Mouse (Mus musculus) thymus, postnatal 0 days (tissue): ENCODE measurements around the gene Cct7. TPM values are rescaled to one million over a fixed set of nuclear protein-coding genes. Genes with fewer than 3 reads are reported as not detected.
"Not testable (repeated sequence)": the region's sequence is repeated elsewhere in the genome, so short reads cannot be mapped to it uniquely, and the experiment has no call there.

Experiments used
- DNase-seq: peaks from one replicate; pipeline ENCODE4 v3.0.0-alpha.2; 2015; ENCODE audit warnings: low spot score
- polyA plus RNA-seq: library from polyadenylated mRNA; unstranded; fragments of >200 nt; fragmentation: Nextera tagmentation; extraction: Ambion mirVana; gene quantifications from 2 replicates; pipeline ENCODE4 v1.2.1, GENCODE M21; 2015

Cct7 gene
- polyA plus RNA-seq, result 415 and 437 TPM in 2 replicates

- DNase-seq, result peak; percentile 99
Measured at GRCm38 (mm10) chr6:85450697-85451663, at the start of gene Cct7. TSS of gene Cct7 (plus strand) at chr6:85451514.

DNA sequence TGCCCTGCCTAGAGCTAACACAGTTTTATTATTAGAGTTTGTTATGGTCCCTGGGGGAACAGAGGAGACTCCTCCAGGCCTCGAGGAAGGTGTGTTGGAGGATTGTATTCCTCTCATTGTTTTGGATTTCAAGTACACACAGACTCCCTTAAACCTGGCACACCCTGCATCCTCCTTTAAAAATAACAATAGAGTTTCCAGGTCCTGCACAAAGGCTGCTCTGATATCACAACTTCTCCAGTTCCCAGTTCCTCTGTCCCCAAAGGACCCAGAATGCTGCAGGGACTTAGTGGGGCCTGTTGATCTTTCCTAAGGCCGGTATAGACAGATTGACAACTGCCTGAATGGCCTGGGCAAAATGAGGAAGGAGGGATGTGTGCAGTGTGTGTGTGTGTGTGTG lies 48.7 kb upstream of the Cct7 start:
- no peak for DNase-seq

DNA sequence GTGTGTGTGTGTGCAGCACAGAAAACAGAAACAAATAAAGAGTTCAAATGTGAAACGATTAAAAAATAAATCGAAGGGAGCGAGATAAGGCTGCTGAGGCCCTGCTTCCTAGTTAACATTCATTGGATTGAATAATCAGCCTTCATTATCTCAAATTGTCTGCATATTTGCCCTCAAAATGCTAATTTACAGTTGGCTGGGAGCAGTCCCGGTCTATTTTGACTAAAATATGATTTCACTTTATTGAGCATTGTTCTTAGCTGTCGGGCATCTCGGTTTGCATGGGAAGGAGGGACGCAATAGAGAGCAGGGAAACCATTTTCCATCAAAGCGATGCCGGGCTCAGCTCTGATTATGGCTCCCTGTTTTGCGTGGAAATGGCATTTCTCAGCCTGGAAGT lies 48.3 kb upstream of the Cct7 start:
- no peak for DNase-seq

DNA sequence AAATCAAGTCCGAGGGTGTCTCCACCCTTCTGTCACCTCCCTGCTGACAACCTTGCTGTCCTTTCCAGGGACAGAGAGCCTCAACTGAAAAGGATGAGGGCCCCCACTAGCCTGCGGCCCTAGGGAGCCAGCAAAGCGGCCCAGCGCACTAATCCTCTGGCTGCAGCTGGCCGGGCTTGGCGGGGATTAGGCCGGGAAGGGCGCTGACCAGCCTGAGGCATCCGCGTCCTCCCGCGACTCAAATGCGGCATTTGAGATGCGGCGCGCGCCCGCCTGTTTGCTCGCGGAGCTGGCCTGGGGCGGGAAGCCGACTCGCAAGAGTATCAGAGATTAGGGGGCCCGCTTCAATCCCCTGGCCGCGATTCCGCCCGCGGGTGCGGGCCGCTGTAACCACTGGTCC lies 42.3 kb upstream of the Cct7 start:
- DNase-seq, result no peak

DNA sequence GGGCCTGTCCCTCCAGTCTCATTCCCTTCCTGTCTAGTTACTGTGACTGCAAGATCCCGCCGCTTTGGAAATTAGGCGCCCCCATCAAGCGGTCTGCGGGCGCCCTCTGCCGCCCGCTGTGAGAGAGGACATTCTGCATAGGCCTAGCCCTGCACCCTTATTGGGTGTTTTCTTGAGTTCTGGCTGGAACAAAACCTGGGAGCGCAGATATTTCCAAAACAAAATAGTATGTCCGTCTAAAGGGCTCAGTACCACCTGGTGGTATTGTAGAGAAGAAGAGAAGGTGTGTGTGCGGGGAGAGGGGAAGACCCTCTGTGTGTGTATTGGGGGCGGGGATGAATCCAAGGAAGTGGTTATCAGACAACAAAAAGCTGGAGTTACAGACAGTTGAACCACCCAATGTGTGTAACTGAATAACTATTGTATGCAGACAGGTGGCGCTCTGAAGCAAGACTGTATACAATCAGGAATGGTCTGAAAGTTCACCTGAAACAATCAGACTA lies 40.5 kb upstream of the Cct7 start:
- DNase-seq, result peak; percentile 64

- no peak for DNase-seq
Measured at GRCm38 (mm10) chr6:85415829-85416228, 35.5 kb upstream of the Cct7 start.

GRCm38 (mm10) chr6:85419150-85419549 lies 32.2 kb upstream of the Cct7 start:
- DNase-seq, result no peak

GRCm38 (mm10) chr6:85423836-85424379 lies 27.4 kb upstream of the Cct7 start, which contains the start of gene Noto:
TSS of gene Noto (plus strand) at chr6:85423886.
- DNase-seq, result no peak

DNA sequence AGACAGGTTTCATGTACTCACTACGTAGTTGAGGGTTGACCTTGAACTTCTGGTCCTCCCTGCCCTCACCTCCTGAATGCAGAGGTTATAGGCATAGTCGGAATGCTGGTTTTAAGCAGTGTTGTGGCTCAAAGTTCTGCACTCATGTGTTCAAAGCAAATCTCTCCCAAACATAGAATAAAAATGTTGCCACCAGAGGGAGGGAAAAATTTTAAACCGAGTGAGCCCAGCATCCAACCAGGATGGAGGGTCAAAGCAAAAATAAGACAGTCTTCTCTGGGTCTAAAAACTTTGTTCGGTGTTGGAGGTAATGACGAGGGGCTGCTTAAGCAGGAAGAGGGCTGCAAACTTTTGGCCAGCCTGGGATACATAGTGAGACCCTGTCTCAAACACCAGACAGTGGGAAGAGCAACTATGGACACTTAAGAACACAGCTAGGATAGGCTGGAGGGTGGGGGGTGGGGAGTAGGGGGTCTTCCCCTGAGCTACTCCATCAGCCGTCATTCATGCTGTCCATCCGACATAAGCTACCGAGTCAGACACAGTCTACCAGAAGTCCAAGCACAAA lies 20.0 kb upstream of the Cct7 start:
- DNase-seq, result no peak

DNA sequence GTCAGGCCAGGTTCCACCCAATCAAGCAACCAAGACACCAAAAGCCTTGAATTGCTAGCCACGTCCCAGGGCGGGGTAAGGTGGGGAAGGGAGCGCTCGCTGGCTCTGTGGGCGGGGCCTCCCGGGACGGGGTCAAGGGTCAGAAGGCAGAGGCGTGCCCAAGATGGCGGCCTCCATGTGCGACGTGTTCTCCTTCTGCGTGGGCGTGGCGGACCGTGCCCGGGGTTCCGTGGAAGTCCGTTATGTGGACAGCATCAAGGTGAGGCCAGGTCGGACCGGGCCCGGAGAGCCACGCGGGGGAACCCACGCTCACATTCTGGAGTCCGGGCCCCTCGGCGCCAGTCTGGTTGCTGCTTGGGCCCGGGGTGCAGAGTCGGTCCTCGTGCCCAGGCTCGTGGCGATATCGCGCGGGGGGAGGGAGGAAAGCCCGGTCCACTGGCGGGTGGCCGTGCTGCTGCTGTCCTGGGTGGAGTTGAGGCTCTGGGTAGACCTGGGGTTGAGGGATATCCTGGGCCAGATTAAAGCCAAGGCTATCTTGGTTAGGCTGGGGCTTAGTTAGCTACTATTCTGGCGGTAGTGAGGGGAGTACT lies 19.4 kb upstream of the Cct7 start, which contains the start of gene Smyd5:
TSS of gene Smyd5 (plus strand) at position 148 of the 590 bp plus-strand sequence.
- peak; percentile 76 for DNase-seq

DNA sequence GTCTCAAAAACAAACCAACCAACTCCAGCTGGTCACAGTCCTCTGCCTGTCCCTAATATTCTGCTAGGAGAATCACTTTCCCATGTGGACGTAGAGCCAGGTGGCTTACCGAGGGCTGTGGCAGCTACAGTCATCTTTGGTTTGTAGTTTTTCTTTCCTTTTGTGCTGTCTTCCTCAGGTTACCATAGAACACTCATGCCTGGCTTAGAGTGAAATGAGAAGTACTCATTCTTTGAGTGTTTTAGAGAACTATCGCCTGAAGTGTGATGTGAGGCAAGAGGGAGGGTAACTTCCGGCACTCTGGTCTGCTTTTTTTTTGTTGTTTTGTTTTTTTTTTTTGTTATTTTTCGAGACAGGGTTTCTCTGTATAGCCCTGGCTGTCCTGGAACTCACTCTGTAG lies 17.4 kb upstream of the Cct7 start:
- DNase-seq, result no peak

DNA sequence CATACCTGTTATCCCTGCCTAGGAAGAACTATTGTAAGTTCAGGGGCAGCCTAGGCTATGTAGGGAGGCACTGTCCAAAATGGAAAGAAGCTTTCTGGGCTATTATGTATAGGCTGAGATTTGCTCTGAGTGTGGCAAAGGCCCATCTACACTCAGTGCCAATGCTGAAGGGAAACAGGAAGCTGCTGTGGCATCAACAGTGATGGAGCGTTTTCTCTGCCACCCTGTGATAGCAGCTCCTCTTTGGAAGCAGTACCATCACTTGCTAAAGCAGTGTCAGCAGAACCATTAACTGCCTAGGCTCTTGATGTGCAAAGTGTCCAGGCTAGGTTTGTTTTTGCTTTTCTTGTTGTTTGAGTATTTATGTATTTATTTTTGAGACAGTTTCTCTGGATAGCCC lies 15.1 kb upstream of the Cct7 start:
- DNase-seq, result no peak

- DNase-seq, result no peak
Measured at GRCm38 (mm10) chr6:85436631-85437030, 14.7 kb upstream of the Cct7 start.

- no peak for DNase-seq
Measured at GRCm38 (mm10) chr6:85441142-85441541, 10.2 kb upstream of the Cct7 start.

GRCm38 (mm10) chr6:85443488-85444233 lies 7.7 kb upstream of the Cct7 start:
- no peak for DNase-seq

DNA sequence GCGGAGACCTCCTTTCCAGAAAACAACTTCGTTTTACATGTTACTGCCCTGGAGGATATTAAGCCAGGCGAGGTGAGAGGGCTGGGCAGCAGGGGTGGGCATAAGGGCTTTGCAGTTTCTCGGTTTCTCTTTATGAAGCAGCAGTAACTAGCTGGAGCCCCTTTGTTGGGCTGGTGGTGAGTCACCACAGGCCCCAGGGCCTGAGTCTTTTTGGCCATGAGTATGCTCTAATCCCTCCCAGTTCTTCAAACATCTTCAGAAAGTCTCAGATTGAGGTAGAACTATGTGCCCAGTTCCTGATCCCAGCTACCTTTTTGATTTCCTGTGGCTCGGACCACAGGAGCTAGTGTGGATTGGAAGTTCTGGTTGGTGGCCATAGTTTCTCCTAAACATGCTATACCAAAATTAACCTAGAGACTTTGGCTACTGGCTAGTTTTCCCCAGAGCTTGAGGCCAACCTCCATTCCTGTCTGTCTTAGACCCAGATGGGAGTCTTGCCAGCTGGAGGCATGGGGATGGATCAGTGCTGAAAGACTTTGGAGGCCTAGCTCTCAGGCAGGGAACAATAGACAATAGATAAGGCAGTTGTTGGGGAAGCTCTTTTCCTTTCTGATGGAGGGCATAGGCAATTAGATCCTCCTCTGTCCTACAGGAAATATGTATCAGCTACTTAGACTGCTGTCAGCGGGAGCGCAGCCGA lies 6.9 kb upstream of the Cct7 start:
- no peak for DNase-seq

DNA sequence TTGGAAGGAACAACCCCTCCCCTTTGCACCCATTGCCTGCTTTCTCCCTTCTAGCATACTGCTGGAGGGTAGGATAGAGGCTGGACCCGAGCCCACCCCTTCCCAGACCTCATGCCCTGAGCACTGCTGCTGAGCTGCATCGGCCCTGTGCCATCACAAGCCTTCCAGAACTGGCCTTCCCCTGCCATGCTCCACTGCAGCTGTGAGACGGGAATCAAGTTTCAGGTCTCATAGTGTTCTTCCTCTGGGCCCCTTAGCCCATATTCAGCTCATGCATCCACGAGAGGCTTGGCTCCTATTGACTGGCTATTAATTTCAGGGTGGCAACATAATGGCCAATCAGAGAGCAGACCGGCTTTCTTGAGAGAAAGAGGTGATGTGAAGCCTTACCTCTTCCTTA lies 6.0 kb upstream of the Cct7 start:
- no peak for DNase-seq

- no peak for DNase-seq
Measured at GRCm38 (mm10) chr6:85447351-85447750, 4.0 kb upstream of the Cct7 start.

DNA sequence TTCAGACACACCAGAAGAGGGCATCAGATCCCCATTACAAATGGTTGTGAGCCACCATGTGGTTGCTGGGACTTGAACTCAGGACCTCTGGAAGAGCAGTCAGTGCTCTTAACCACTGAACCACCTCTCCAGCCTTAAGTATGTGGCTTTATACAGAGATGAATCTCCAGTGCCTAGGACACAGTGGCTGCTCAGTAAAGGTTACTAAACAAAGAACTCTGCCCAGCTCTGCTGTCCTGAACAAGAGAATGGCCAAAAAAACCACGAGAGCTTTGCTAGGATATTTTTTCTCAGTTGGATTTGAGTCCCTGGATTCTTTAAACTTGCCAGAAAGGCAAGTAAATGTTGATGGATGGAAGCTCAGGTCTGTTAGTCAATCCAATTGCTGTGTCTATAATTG lies 1.2 kb upstream of the Cct7 start:
- not testable (repeated sequence) for DNase-seq
